Mouse (Mus musculus) large intestine, adult 2 months (tissue): ENCODE data around the gene Slc22a3. TPM values are rescaled to one million over a fixed set of nuclear protein-coding genes. Genes with fewer than 3 reads are reported as not detected.

ENCODE experiments used
- polyA plus RNA-seq: library from polyadenylated mRNA; depleted of rRNA; stranded (reverse); fragments of >200 nt; gene quantifications from 2 replicates; pipeline ENCODE4 v1.2.3, GENCODE M21; 2012; rRNA removed

The Slc22a3 gene
- polyA plus RNA-seq, 1 experiment = 0.74 TPM

Other genes starting within 250 kb of the Slc22a3 start
- gene Map3k4, start 188.9 kb downstream of the Slc22a3 start, polyA plus RNA-seq = 12.3 and 23.4 TPM in 2 replicates
- 0.05 and 0.09 TPM in 2 replicates for gene Plg, start 129.1 kb downstream of the Slc22a3 start, polyA plus RNA-seq
- gene Slc22a2, start 76.4 kb upstream of the Slc22a3 start, polyA plus RNA-seq = not detected in 2 replicates
- gene Slc22a1, start 168.1 kb upstream of the Slc22a3 start, polyA plus RNA-seq = 36.3 and 50.9 TPM in 2 replicates